Mouse (Mus musculus) intestine, embryonic 16.5 days (tissue): Measurements from ENCODE around the gene Ces1g. TPM values are rescaled to one million over a fixed set of nuclear protein-coding genes. Genes with fewer than 3 reads are reported as not detected.

Source experiments
- ATAC-seq: fragments of 200-750 bp; cut with Nextera tagmentation; 2 replicates; pipeline ENCODE4 v1.8.0; 2017; ENCODE audit warnings: moderate TSS enrichment, moderate library complexity
- H3K27ac ChIP-seq: fragments of 300-500 bp; sonication (generic); 2 replicates; pipeline ENCODE4 v1.5.1; 2014; ENCODE audit warnings: mild to moderate bottlenecking, low read length
- H3K27me3 ChIP-seq: fragments of 300-500 bp; sonication (generic); replicated peaks from 2 replicates; pipeline ENCODE4 v1.6.1; 2014; ENCODE audit warnings: low read length, control low read depth, mixed read lengths; ENCODE audit not compliant: control insufficient read depth, insufficient read depth
- H3K36me3 ChIP-seq: fragments of 300-500 bp; sonication (generic); 2 replicates; pipeline ENCODE4 v1.6.1; 2014; ENCODE audit warnings: low read length, control low read depth; ENCODE audit not compliant: control insufficient read depth, insufficient read depth
- H3K4me1 ChIP-seq: fragments of 300-500 bp; sonication (generic); 2 replicates; pipeline ENCODE4 v1.6.1; 2014; ENCODE audit warnings: low read length, control low read depth, mixed read lengths; ENCODE audit not compliant: control insufficient read depth, insufficient read depth
- H3K4me2 ChIP-seq: fragments of 300-500 bp; sonication (generic); 2 replicates; pipeline ENCODE4 v1.6.1; 2014; ENCODE audit warnings: low read depth, low read length, control low read depth
- H3K4me3 ChIP-seq: fragments of 300-500 bp; sonication (generic); 2 replicates; pipeline ENCODE4 v1.5.1; 2014; ENCODE audit warnings: mild to moderate bottlenecking, low read length
- H3K9ac ChIP-seq: fragments of 300-500 bp; sonication (generic); 2 replicates; pipeline ENCODE4 v1.6.1; 2014; ENCODE audit warnings: low read depth, low read length
- H3K9me3 ChIP-seq: fragments of 300-500 bp; sonication (generic); 2 replicates; pipeline ENCODE4 v1.6.1; 2016; ENCODE audit warnings: low read length, control low read depth; ENCODE audit not compliant: control insufficient read depth
- whole genome bisulfite sequencing: fragments of 180-500 bp; shearing (Covaris S2); extraction: QIAGEN DNeasy Blood & Tissue Kit; methylation state at CpG from one replicate; pipeline ENCODE4 v1.1.7; 2014; 5-methylcytosine and 5-hydroxymethylcytosine counted together
- polyA plus RNA-seq: library from polyadenylated mRNA; unstranded; fragments of >200 nt; fragmentation: Nextera tagmentation; extraction: Ambion mirVana; gene quantifications from 2 replicates; pipeline ENCODE4 v1.2.1, GENCODE M21; 2015

Ces1g gene
- polyA plus RNA-seq, result 0.16 and 0.20 TPM in 2 replicates

DNA sequence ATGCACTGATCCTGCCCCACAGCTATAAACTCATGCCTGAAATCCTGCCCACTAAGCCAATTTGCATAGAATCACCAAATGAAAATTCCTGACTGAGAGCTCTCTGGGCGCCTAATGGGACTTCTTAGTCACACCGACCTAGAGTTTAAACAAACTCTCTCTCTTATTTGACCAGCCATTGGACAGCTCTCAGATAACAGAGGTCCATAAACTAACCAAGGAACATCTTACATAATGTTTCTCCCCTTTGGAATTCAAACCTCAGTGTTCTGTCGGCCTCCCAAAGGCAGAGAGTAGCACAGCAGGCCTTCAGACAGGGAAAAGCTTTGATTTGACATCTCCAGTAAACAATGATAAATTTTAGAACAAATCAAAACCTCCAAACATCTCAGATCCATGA, at the start of gene Ces1g:
Ces1g (minus strand) TSS at position 102 of the 400 bp plus-strand sequence.
- no peak for ATAC-seq
- Histone ChIP-seq H3K4me1 (no peaks in the 10 kb centered on the region), H3K9me3 (no peaks in the 10 kb centered on the region), H3K36me3 (no peaks in the 10 kb centered on the region), H3K4me3 (no peak within 1 kb of the TSS), H3K4me2 (no peak within 1 kb of the TSS), H3K27ac (no peak within 1 kb of the TSS), H3K9ac (no peak within 1 kb of the TSS), H3K27me3 (no peaks in the 10 kb centered on the region)
- 23% methylated on average over 3 of the region's 3 CpGs for WGBS

GRCm38 (mm10) chr8:93379625-93380024, 42.5 kb upstream of the Ces1g start, which contains the start of gene Ces1h:
Gene Ces1h (minus strand): TSS chr8:93379725.
- WGBS, result 83% methylated on average over 4 of the region's 4 CpGs
- no peak for ATAC-seq

GRCm38 (mm10) chr8:93369481-93369880, 32.4 kb upstream of the Ces1g start:
- Histone ChIP-seq H3K36me3 (no peaks in the 10 kb centered on the region), H3K4me1 (no peaks in the 10 kb centered on the region), H3K27ac (no peak overlapping the region), H3K27me3 (no peaks in the 10 kb centered on the region), H3K9me3 (no peaks in the 10 kb centered on the region), H3K9ac (no peak overlapping the region), H3K4me3 (no peak overlapping the region), H3K4me2 (no peak overlapping the region)
- ATAC-seq, result no peak
- 28% methylated on average over 2 of the region's 2 CpGs for WGBS

More at GRCm38 (mm10) chr8:93379625-93380024, 42.5 kb upstream of the Ces1g start, which contains the start of gene Ces1h:
- no peak within 1 kb of the TSS for H3K4me2 ChIP-seq
- H3K9me3 ChIP-seq, result no peaks in the 10 kb centered on the region
- no peaks in the 10 kb centered on the region for H3K36me3 ChIP-seq
- no peak within 1 kb of the TSS for H3K4me3 ChIP-seq
- no peaks in the 10 kb centered on the region for H3K4me1 ChIP-seq
- no peak within 1 kb of the TSS for H3K27ac ChIP-seq
- H3K27me3 ChIP-seq, result no peaks in the 10 kb centered on the region
- H3K9ac ChIP-seq, result no peak within 1 kb of the TSS

GRCm38 (mm10) chr8:93360113-93360512, 23.0 kb upstream of the Ces1g start:
- ATAC-seq, result no peak
- H3K9me3 ChIP-seq, result no peaks in the 10 kb centered on the region
- no peak overlapping the region for H3K27ac ChIP-seq
- no peak overlapping the region for H3K9ac ChIP-seq
- no peaks in the 10 kb centered on the region for H3K27me3 ChIP-seq
- H3K4me1 ChIP-seq, result no peaks in the 10 kb centered on the region
- no peak overlapping the region for H3K4me3 ChIP-seq
- no peaks in the 10 kb centered on the region for H3K36me3 ChIP-seq
- H3K4me2 ChIP-seq, result no peak overlapping the region

GRCm38 (mm10) chr8:93339531-93339930, 2.4 kb upstream of the Ces1g start:
- H3K4me3 ChIP-seq, result no peak overlapping the region
- H3K4me1 ChIP-seq, result no peaks in the 10 kb centered on the region
- ATAC-seq, result no peak
- no peaks in the 10 kb centered on the region for H3K36me3 ChIP-seq
- no peaks in the 10 kb centered on the region for H3K9me3 ChIP-seq
- 84% methylated on average over 2 of the region's 2 CpGs for WGBS
- H3K27ac ChIP-seq, result no peak overlapping the region
- H3K9ac ChIP-seq, result no peak overlapping the region
- no peaks in the 10 kb centered on the region for H3K27me3 ChIP-seq
- no peak overlapping the region for H3K4me2 ChIP-seq

DNA sequence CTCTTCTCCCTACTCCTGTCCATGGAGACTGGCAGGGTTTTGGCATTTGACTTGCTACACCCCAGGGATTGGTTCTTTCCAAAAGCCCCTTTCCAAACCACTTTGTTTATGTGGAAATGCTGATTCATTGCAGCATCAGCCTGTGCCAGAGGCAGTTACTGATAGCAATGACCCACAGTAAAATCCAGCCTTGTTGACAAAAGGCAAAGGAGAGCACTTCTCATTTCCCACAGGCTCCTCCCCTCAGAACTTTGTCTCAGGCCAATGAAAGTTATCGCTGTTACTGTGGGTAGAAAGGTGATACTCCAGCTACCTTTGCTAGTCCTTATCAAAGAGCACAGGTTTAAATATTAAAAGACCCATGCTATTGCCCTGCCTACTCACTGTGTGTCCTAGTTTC, 4.4 kb downstream of the Ces1g start:
- 62% methylated on average over 1 of the region's 1 CpGs for WGBS

DNA sequence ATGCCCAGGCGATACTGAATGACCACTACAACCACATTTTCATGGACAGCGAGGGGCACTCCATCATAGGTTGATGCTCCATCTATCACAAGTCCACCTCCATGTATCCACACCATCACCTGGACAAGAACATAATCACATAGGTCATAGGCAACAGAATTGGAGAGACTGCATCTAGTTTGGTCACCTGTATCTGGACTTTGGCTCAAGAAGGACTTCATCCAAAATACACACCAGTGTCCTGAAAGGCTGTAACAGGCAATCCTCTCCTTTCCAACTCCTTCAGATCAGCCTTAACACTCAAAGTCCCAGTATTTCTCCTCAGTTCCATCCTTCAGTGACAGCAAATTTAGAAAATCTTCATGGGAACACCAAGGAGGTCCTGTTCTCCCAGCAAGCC, 6.0 kb downstream of the Ces1g start:
- H3K9me3 ChIP-seq, result no peaks in the 10 kb centered on the region
- H3K9ac ChIP-seq, result no peak overlapping the region
- no peaks in the 10 kb centered on the region for H3K4me1 ChIP-seq
- no peak overlapping the region for H3K27ac ChIP-seq
- no peaks in the 10 kb centered on the region for H3K27me3 ChIP-seq
- no peak overlapping the region for H3K4me3 ChIP-seq
- H3K4me2 ChIP-seq, result no peak overlapping the region
- no peak for ATAC-seq
- H3K36me3 ChIP-seq, result no peaks in the 10 kb centered on the region
- 92% methylated on average over 2 of the region's 2 CpGs for WGBS

More for the DNA sequence above, 4.4 kb downstream of the Ces1g start:
- Histone ChIP-seq H3K36me3 (no peaks in the 10 kb centered on the region), H3K4me2 (no peak overlapping the region), H3K4me3 (no peak overlapping the region), H3K27ac (peak overlapping the region; percentile 46), H3K4me1 (no peaks in the 10 kb centered on the region), H3K9ac (no peak overlapping the region), H3K9me3 (no peaks in the 10 kb centered on the region), H3K27me3 (no peaks in the 10 kb centered on the region)
- peak; percentile 96 for ATAC-seq

DNA sequence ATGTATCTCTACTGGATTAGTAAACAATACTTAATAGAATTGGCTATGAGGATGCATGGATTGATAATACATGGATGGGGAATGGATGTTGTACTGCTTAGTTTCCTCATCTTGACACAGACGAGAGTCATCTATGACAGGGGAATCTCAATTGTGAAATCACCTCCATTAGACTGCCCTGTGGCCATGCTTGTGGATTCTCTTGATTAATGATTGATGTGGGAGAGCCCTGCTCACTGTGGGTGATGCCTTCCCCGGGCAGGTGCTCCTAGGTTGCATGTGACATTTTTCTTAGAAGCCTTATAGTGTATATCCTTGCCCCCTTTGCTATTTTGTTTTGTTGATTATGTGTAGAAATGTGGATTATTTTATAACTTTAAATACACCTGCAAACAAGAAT, 12.0 kb downstream of the Ces1g start:
- WGBS, result 62% methylated on average over 2 of the region's 2 CpGs
- H3K27ac ChIP-seq, result no peak overlapping the region
- no peaks in the 10 kb centered on the region for H3K27me3 ChIP-seq
- H3K4me2 ChIP-seq, result no peak overlapping the region
- H3K9ac ChIP-seq, result no peak overlapping the region
- no peaks in the 10 kb centered on the region for H3K36me3 ChIP-seq
- no peaks in the 10 kb centered on the region for H3K9me3 ChIP-seq
- H3K4me3 ChIP-seq, result no peak overlapping the region
- no peaks in the 10 kb centered on the region for H3K4me1 ChIP-seq
- peak; percentile 87 for ATAC-seq

- no peaks in the 10 kb centered on the region for H3K27me3 ChIP-seq
- no peaks in the 10 kb centered on the region for H3K36me3 ChIP-seq
- H3K4me1 ChIP-seq, result no peaks in the 10 kb centered on the region
- no peak overlapping the region for H3K4me3 ChIP-seq
- WGBS, result 90% methylated on average over 2 of the region's 2 CpGs
- H3K9ac ChIP-seq, result no peak overlapping the region
- H3K27ac ChIP-seq, result no peak overlapping the region
- no peaks in the 10 kb centered on the region for H3K9me3 ChIP-seq
- ATAC-seq, result no peak
- H3K4me2 ChIP-seq, result no peak overlapping the region
Observed at GRCm38 (mm10) chr8:93317031-93317430, 20.1 kb downstream of the Ces1g start.

DNA sequence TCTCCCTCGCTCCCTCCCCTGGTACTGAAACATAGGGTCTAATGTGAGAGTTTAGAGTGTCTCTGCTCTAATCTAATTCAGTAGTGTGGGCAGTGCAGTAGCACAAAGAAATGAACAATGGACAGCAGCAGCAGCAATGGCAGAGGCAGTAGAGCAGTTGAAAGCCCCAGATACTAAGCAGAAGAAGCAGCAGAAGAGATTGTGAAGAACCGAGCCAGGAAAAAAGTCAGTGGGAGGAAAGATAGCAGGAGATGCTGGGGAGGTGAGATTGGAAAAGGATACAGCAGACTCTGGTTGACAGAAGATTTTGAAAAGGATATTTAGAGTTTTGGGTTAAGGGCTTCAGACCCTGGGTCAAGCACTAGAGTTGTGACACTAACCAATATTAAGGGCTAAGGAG, 21.6 kb downstream of the Ces1g start:
- Histone ChIP-seq H3K27ac (no peak overlapping the region), H3K36me3 (no peaks in the 10 kb centered on the region), H3K9ac (no peak overlapping the region), H3K4me2 (no peak overlapping the region), H3K4me3 (no peak overlapping the region), H3K27me3 (no peaks in the 10 kb centered on the region), H3K9me3 (no peaks in the 10 kb centered on the region), H3K4me1 (no peaks in the 10 kb centered on the region)
- no peak for ATAC-seq
- 87% methylated on average over 2 of the region's 2 CpGs for WGBS
